Mouse (Mus musculus) thymus, adult 2 months (tissue): ENCODE data around the gene Casp3.

Experiments used
- CTCF ChIP-seq: fragments of 200-500 bp; IDR thresholded peaks from 2 replicates; pipeline ENCODE4 v1.5.1; 2012; ENCODE audit warnings: mild to moderate bottlenecking, control low read depth, low read length, moderate library complexity, borderline replicate concordance; ENCODE audit not compliant: control insufficient read depth, poor library complexity, insufficient read depth; ENCODE audit errors: extremely low read depth
- POLR2A ChIP-seq: fragments of 200-500 bp; IDR thresholded peaks from 2 replicates; pipeline ENCODE4 v1.6.1; 2012; ENCODE audit warnings: mild to moderate bottlenecking, low read length, control low read depth, moderate library complexity; ENCODE audit not compliant: control insufficient read depth, poor library complexity, insufficient read depth; ENCODE audit errors: extremely low read depth

DNA sequence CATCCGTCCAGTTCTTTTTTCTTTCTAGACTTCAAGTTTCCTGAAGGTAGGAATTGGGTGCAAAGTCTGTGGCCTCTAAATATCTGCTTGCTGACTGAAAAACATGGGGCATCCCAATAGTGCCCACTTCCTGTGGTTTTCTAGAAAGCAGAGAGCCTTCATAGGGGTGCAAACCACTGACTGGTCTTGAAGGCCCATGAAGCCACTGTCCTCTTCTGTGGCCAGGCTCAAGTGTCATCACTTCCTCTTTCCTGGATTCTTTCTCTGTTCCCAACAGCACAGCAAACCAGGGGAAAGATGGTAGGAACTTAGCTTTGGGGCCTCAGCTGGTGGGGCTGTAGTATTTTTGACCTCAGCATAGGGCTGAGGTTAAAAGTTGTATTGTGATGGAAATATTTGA lies 11.6 kb downstream of the Casp3 start:
- no peak for TF ChIP-seq CTCF
- TF ChIP-seq POLR2A = no peak
